Mouse (Mus musculus): ENCODE data around the gene Mrpl39.

Mrpl39 gene

GRCm38 (mm10) chr16:84737358-84737757 is 1.8 kb upstream of the Mrpl39 start:
- DNase-seq: no peak

- DNase-seq: no peak
Observed at GRCm38 (mm10) chr16:84734806-84735165, 756 bp downstream of the Mrpl39 start.

- no peak for DNase-seq
Observed at GRCm38 (mm10) chr16:84720670-84721069, 14.9 kb downstream of the Mrpl39 start.

- DNase-seq: no peak
Observed at GRCm38 (mm10) chr16:84718250-84718649, 17.3 kb downstream of the Mrpl39 start.

- DNase-seq: no peak
Observed at GRCm38 (mm10) chr16:84717618-84718248, 17.8 kb downstream of the Mrpl39 start.

- no peak for DNase-seq
Observed at GRCm38 (mm10) chr16:84716724-84717617, 18.6 kb downstream of the Mrpl39 start.

GRCm38 (mm10) chr16:84716197-84716596 is 19.3 kb downstream of the Mrpl39 start:
- no peak for DNase-seq

GRCm38 (mm10) chr16:84714978-84715377 is 20.6 kb downstream of the Mrpl39 start:
- no peak for DNase-seq

- DNase-seq: no peak
Observed at GRCm38 (mm10) chr16:84713926-84714325, 21.6 kb downstream of the Mrpl39 start.

- DNase-seq: no peak
Observed at GRCm38 (mm10) chr16:84713156-84713555, 22.4 kb downstream of the Mrpl39 start.

- no peak for DNase-seq
Observed at GRCm38 (mm10) chr16:84708649-84709048, 26.9 kb downstream of the Mrpl39 start.

GRCm38 (mm10) chr16:84707802-84708201 is 27.7 kb downstream of the Mrpl39 start:
- no peak for DNase-seq

GRCm38 (mm10) chr16:84706571-84706970 is 29.0 kb downstream of the Mrpl39 start:
- DNase-seq: no peak

GRCm38 (mm10) chr16:84705507-84705906 is 30.0 kb downstream of the Mrpl39 start:
- DNase-seq: no peak

- no peak for DNase-seq
Observed at GRCm38 (mm10) chr16:84704661-84705240, 30.8 kb downstream of the Mrpl39 start.

GRCm38 (mm10) chr16:84703769-84704660 is 31.5 kb downstream of the Mrpl39 start:
- no peak for DNase-seq

GRCm38 (mm10) chr16:84703129-84703768 is 32.3 kb downstream of the Mrpl39 start:
- DNase-seq: peak; percentile 58

GRCm38 (mm10) chr16:84702230-84703128 is 33.1 kb downstream of the Mrpl39 start:
- peak; percentile 52 for DNase-seq

GRCm38 (mm10) chr16:84701041-84701440 is 34.5 kb downstream of the Mrpl39 start:
- DNase-seq: no peak

- DNase-seq: no peak
Observed at GRCm38 (mm10) chr16:84698708-84699107, 36.8 kb downstream of the Mrpl39 start.

- DNase-seq: no peak
Observed at GRCm38 (mm10) chr16:84696178-84696577, 39.4 kb downstream of the Mrpl39 start.
